Comparison of ENCODE assay signal across 13 mouse cellular contexts in genomic region chr1:167105916-167106315, GRCm38 (mm10).
"Had no signal": no experiment of that assay in that cellular context is flagged by ENCODE, and none has a peak within 500 bp of the region (broad histone marks: within the 10 kb centered on the region; RNA-seq: fewer than 3 reads in every experiment).

No protein-coding gene starts in this region.

- ATAC-seq: liver, postnatal 0 days had no signal

- DNase-seq: kidney, adult 2 months; kidney, postnatal 25 days; layer of hippocampus, adult 9-11 months; layer of hippocampus, postnatal 36 days; liver; liver, embryonic 13.5 days; liver, postnatal 0 days; right cerebral cortex, postnatal 14 days; thymus, postnatal 4 days had no signal

- H3K27ac ChIP-seq: kidney, embryonic 15.5 days; liver, embryonic 13.5 days; lung, embryonic 15.5 days; neural tube, embryonic 13.5 days; stomach, embryonic 15.5 days had no signal

- H3K9me3 ChIP-seq: kidney, embryonic 15.5 days; liver, embryonic 13.5 days; lung, embryonic 15.5 days; neural tube, embryonic 13.5 days; stomach, embryonic 15.5 days had no signal

- H3K36me3 ChIP-seq: kidney, embryonic 15.5 days; liver, embryonic 13.5 days; lung, embryonic 15.5 days; neural tube, embryonic 13.5 days; stomach, embryonic 15.5 days had no signal

- H3K4me1 ChIP-seq: kidney, embryonic 15.5 days; liver, embryonic 13.5 days; lung, embryonic 15.5 days; stomach, embryonic 15.5 days had no signal

- H3K4me3 ChIP-seq: kidney, embryonic 15.5 days; liver, embryonic 13.5 days; lung, embryonic 15.5 days; neural tube, embryonic 13.5 days; stomach, embryonic 15.5 days had no signal

- H3K9ac ChIP-seq: kidney, embryonic 15.5 days; liver, embryonic 13.5 days; liver, postnatal 0 days; lung, embryonic 15.5 days; neural tube, embryonic 13.5 days; stomach, embryonic 15.5 days had no signal

- H3K4me2 ChIP-seq: kidney, embryonic 15.5 days; liver, embryonic 13.5 days; lung, embryonic 15.5 days; neural tube, embryonic 13.5 days; stomach, embryonic 15.5 days had no signal

- H3K27me3 ChIP-seq: kidney, embryonic 15.5 days; liver, embryonic 13.5 days; lung, embryonic 15.5 days; neural tube, embryonic 13.5 days; stomach, embryonic 15.5 days had no signal
